Mouse (Mus musculus): ENCODE data around the gene Nfya. TPM values are rescaled to one million over a fixed set of nuclear protein-coding genes. Genes with fewer than 3 reads are reported as not detected.
A peak's percentile ranks its signal among the peaks of the same experiment; 100 is the strongest.

Gene Nfya
- total RNA-seq, 2 experiments from 2014 or later: 33.5 to 38.1 TPM

GRCm38 (mm10) chr17:48431054-48431453 lies 21.3 kb upstream of the Nfya start:
- no peak for DNase-seq (ENCODE audit: low spot score in 2 of 2)

- no peak for DNase-seq (ENCODE audit: low spot score in 2 of 2)
Measured at GRCm38 (mm10) chr17:48430394-48430793, 20.7 kb upstream of the Nfya start.

GRCm38 (mm10) chr17:48427852-48428530 lies 18.3 kb upstream of the Nfya start:
- no peak for DNase-seq (ENCODE audit: low spot score in 2 of 2)

- no peak for DNase-seq (ENCODE audit: low spot score in 2 of 2)
Measured at GRCm38 (mm10) chr17:48426991-48427750, 17.5 kb upstream of the Nfya start.

- DNase-seq (ENCODE audit: low spot score in 2 of 2): no peak
Measured at GRCm38 (mm10) chr17:48425823-48426612, 16.3 kb upstream of the Nfya start.

- DNase-seq (ENCODE audit: low spot score in 2 of 2): no peak
Measured at GRCm38 (mm10) chr17:48424237-48424636, 14.5 kb upstream of the Nfya start.

- DNase-seq (ENCODE audit: low spot score in 2 of 2): no peak
Measured at GRCm38 (mm10) chr17:48419571-48419970, 9.9 kb upstream of the Nfya start.

- DNase-seq (ENCODE audit: low spot score in 2 of 2): no peak
Measured at GRCm38 (mm10) chr17:48418781-48419180, 9.1 kb upstream of the Nfya start.

GRCm38 (mm10) chr17:48418174-48418573 lies 8.5 kb upstream of the Nfya start:
- no peak for DNase-seq (ENCODE audit: low spot score in 2 of 2)

- DNase-seq (ENCODE audit: low spot score in 2 of 2): no peak
Measured at GRCm38 (mm10) chr17:48417521-48417920, 7.8 kb upstream of the Nfya start.

- DNase-seq (ENCODE audit: low spot score in 2 of 2): peak; percentile 80 to 86
Measured at GRCm38 (mm10) chr17:48416425-48417195, 6.9 kb upstream of the Nfya start.

- DNase-seq (ENCODE audit: low spot score in 2 of 2): no peak
Measured at GRCm38 (mm10) chr17:48416011-48416410, 6.3 kb upstream of the Nfya start.

GRCm38 (mm10) chr17:48411241-48411640 lies 1.5 kb upstream of the Nfya start:
- no peak for DNase-seq (ENCODE audit: low spot score in 2 of 2)

- DNase-seq (ENCODE audit: low spot score in 2 of 2): no peak
Measured at GRCm38 (mm10) chr17:48410299-48410785, 636 bp upstream of the Nfya start.

- DNase-seq (ENCODE audit: low spot score in 2 of 2): peak; percentile 65 to 75
Measured at GRCm38 (mm10) chr17:48408526-48409291, 997 bp downstream of the Nfya start.

GRCm38 (mm10) chr17:48407910-48408525 lies 1.7 kb downstream of the Nfya start:
- DNase-seq (ENCODE audit: low spot score in 2 of 2): no peak

GRCm38 (mm10) chr17:48407154-48407553 lies 2.6 kb downstream of the Nfya start:
- DNase-seq (ENCODE audit: low spot score in 2 of 2): no peak

GRCm38 (mm10) chr17:48404706-48405105 lies 5.0 kb downstream of the Nfya start:
- DNase-seq (ENCODE audit: low spot score in 2 of 2): no peak

GRCm38 (mm10) chr17:48403848-48404247 lies 5.9 kb downstream of the Nfya start:
- DNase-seq (ENCODE audit: low spot score in 2 of 2): no peak

- no peak for DNase-seq (ENCODE audit: low spot score in 2 of 2)
Measured at GRCm38 (mm10) chr17:48402751-48403150, 7.0 kb downstream of the Nfya start.
